Mouse (Mus musculus): Measurements from ENCODE around the gene Synrg. TPM values are rescaled to one million over a fixed set of nuclear protein-coding genes. Genes with fewer than 3 reads are reported as not detected.

The Synrg gene
- total RNA-seq, 4 experiments from 2014 or later: 49.3 to 73.8 (median 63.4) TPM

DNA sequence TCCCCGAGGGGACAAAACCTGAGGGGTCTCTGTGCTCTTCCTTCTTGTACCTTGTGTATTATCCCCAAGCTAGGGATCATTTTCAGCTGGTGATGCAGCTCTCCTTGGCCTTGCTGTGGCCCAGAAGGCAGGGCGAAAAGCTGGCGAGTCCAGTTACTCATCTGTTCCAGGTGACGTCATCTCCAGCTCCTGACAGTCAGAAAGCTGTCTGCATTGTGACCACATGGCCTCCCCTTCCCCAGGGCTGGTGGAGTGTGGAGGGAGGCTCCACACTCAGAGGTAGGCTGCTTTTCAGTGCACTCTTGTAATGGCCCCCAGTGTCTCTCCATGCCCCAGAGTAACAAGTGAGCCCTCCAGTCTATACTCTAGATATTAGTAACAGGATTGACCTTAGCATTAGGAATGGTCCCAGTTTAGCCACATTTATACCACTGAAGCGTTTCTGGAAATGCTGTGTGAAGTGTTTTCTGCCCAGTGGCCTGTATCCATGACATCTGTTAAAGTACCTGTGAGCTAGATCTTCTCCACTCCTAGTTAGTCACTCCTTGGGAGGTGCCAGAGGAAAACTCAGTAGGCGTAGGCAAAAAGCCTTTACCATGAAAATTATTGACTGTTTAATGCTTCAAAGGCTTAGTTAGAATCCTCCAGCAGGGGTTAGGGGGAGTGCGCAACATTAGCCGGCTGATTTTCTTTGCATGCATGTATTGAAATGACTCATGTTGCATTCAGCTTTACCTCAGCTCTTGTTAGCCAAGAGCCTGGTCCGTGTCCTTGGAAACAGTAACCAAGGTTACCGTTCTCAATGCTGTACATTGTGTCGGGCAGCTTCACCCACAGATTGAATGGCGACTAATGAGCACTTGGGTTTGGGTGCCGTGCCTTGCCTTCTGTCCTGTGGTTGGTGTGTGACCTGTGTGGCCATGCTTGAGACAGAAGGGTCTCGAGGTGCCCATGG lies 78.9 kb downstream of the Synrg start:
- DNase-seq: peak; percentile 75

DNA sequence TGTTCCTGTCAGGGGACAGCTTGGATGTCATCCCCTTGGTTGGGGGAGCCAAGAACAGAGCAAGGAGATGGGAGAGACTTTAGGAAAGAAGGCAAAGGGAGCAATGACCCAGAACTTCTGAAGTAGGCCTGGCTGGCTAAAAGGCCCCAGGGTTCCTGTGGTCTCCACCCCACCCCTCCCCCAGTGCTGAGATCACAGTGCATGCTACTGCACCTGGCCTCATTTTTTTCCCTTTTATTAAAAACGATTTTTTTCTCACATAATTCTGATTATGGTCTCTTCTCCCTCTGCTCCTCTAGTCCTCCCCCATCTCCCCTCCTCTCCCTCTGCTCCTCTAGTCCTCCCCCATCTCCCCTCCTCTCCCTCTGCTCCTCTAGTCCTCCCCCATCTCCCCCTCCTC lies 80.8 kb downstream of the Synrg start:
- DNase-seq: no peak

DNA sequence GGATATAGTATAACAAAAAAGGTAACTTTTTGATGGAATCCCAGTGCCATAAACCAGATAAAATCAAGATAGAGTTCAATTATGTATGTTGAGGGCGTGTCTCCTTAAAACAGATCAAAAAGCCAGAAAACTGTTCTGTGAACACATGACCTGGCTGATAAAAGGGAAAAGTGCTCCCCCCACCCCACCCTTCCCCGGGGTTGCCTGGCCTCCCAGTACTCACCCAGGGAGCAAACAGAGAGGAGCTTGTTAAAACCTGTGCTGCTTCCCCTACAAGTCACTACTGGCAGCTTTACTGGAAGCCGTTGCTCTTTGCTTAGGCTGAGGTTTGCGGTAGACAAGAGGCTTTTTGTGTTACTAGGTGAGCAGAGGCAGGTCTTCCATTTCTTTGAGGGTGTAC lies 83.0 kb downstream of the Synrg start:
- DNase-seq: no peak

DNA sequence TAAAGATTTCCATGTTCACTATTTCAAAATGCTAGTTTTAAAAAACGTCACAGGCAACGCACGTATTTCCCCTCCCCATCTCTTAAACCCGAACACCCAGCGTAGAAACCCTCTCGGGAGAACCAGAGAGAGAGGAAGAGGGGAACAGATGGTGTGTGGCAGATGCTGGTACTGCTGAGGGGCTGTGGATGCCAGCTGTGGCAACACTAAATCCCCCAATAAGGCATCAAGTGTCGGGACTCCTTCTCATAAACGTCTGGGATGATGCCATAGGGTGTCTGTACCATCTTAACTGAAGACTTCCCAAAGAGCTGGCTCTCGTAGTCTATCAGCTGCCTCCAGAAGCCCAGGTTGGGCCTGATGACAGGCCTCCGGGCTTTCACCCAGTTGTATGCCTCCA lies 84.2 kb downstream of the Synrg start:
- no peak for DNase-seq

DNA sequence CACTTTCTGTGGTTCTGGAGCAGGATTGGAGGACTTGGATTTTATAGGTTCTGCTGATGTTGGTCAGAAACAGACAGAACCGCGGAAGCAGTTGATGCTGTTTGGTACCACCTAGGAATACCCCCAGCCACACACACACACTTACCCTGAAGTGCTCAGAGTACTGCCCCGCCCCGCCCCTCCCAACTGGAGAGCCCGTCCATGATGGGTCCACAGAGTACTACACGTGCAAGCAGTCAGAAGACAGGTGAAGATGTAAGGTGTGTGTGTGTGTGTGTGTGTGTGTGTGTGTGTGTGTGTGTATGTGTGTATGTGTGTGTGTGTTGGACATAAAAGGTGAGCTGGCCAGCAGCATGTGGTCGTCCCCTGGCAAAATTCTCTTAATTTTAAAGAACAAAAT lies 88.8 kb downstream of the Synrg start:
- DNase-seq: no peak

DNA sequence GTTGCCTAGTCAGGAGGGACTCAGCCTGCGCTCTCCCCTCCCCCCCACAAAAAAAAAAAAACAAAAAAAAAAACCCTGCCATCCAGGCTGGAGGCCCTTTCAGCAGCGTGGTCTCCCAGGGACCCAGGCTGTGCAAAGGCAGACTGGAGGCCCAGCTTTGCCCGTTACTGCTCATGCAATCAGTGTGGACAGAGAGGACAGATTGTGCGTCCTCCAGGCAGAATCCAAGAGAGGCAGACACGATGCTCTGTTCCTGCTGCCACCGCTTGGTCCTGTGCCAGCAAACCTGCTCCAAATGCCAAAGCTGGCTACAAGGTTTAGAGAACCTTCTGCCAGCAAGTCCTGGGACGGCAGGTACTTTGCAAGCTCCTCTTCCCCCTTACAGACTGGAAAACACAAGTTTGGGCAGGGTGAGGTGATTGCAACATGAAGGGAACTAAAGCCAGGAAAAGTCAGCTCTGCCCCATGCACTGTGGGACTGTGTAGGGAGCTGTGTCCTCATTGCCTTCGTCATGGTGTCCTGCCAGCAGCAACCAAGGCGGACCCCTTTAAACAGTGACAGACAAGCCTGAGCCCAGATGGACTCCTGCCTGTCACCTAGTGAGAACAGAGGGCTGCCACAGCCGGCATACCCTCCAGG lies 89.4 kb downstream of the Synrg start:
- DNase-seq: no peak

DNA sequence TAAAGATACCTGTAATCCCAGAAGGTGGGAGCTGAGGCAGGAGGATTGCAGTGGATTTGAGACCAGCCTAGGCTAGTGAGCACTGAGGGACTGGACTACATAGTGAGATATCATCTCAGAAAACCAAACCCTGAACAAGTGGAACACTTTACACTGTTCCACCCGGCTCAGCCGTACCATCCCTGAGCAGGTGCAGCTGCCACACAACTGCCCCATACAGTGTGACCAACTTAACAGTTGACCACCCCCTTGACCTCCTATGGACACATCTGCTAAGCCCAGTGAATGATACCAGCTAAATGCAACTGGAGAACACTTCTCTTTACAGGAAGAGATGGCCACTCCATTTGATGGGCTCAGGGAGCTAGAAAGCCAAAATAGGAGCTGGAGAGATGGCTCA lies 93.2 kb downstream of the Synrg start:
- DNase-seq: no peak

- no peak for DNase-seq
Observed at GRCm38 (mm10) chr11:84059784-84060183, 95.6 kb downstream of the Synrg start.

GRCm38 (mm10) chr11:84060635-84061034 lies 96.4 kb downstream of the Synrg start:
- no peak for DNase-seq

DNA sequence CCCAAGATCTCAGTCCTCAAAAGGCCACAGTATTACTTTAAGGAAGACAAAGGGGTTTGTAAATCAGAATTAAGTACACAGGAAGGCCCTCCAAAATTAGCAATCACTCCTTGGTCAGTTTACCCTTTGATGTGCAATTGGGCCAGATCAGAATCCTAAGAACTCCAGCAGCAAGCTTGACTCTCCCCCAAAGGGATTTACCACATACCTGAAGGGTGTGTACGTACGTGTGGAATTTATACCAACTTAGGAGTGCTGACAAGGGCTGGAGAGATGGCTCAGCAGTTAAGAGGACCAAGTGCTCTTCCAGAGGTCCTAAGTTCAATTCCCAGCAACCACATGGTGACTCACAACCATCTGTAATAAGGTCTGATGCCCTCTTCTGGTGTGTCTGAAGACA lies 97.7 kb downstream of the Synrg start:
- DNase-seq: no peak

GRCm38 (mm10) chr11:84062805-84063204 lies 98.6 kb downstream of the Synrg start:
- no peak for DNase-seq

- DNase-seq: no peak
Observed at GRCm38 (mm10) chr11:84063631-84064209, 99.5 kb downstream of the Synrg start.

- DNase-seq: no peak
Observed at GRCm38 (mm10) chr11:84066071-84066481, 101.8 kb downstream of the Synrg start.

- DNase-seq: peak; percentile 77
Observed at GRCm38 (mm10) chr11:84066927-84067645, 102.9 kb downstream of the Synrg start.

DNA sequence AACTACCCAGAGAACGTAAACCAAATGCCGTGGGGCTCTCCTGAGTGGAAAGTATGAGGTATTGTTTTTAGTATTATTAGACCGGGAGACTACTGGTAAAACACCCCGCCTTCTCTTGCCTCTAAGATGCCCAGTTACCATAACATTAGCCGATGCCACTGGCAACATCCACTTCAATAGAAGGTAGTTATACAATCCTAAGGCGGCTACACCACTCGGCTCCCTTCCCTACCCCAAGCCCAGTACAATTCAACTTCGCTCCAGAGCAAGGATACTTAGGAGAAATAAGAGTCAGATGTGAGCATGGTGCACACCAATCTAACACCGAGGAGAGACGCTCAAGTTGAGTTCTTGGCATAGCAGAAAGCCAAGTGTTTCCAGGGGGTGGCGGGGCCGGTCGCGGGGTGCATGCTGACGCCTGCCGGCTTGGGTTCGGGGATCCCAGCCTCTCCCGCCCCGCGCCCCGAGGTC lies 103.5 kb downstream of the Synrg start:
- DNase-seq: no peak

DNA sequence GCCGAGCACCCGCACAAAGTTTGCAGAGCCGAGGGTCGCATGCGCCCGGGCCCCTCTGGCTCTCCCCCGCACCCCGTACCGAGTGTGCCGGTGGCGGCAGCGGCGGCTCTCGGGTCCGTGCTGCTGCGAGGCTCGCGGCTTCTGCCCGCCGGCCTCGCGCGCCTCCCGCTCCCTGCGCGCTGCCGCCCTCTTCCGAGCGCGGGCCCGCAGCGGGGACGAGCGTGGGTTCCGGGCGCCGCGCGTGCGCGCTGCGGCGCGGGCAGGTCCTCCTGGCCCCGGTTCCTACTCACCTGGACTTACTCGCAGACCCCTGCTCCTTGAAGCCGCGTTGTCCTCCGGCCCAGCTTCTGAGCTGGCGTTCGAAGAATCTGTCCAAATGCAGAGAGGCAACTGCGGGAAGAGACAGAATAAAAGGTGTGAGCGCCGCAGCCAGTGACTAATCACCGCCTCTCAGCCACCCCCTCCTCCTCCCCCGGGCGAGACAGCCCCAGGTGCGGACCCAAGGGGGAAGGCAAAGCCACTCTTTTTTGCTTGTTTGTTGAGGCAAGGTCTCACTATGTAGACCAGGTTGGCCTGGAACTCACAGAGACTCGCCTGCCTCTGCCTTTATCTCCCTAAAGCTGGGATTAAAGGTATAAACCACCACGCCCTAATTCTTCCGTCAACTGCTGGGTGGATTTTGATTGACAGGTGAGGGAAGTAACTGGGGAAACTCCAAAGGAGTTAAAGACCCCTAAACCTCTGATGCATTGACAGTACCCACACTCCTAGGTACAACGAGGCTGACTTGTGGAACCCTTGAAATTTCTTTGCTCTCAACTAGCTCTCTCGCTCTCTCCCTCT lies 104.2 kb downstream of the Synrg start:
- peak; percentile 27 for DNase-seq

DNA sequence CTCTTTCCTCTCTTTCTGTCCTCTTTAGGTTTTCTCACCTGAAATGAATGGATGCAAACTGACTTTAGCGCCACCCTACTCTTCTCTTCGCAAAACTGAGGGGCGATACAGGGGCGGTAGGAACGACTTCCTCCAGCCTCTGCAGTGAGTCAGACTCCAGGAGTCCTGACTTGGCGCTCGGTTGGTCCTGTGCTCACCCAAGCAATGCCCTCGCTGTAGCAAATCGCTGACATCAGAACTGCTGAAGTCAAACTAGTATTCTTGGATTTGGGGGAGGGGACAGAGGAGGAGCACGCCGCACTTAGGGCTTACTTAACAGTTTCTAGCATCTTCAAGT lies 104.8 kb downstream of the Synrg start, which contains the start of gene Dusp14:
Gene Dusp14 (minus strand): TSS at position 228 of the 337 bp plus-strand sequence.
- DNase-seq: no peak

DNA sequence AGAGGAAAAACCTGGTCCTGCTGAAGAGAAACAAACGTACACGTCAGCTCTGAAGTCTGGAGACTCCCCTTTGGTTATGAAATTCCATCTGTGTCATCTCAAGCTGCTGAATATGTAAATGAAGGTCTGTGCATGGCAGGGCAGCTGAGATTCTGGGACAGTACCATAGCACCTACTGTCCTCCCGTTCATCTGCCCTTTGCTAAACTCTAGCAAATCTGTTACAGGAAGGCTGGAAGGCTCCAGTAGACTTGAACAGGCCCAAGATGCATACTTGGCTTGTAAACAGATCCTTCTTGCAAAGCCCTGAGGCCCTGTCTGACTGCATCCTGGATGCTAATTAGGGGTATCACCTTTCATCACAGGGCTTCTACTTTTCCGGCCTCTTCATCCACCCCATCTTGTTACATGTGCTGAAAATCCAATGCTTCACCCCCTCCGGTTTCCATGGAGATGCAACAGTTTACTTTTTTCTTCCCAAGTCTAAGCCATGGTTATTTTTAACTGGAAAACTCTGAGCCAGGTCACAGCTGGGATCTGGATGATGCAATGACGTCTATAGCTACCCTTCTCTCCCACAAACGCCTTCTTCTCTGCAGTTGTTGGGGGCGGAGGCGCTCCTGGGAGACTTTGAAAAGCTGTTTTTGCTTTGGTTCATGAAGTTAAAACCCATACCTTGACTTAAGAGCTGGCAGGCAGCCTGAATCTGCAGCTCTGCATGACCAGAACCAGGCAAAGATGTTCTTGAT lies 108.8 kb downstream of the Synrg start:
- no peak for DNase-seq

GRCm38 (mm10) chr11:84073816-84074764 lies 109.9 kb downstream of the Synrg start:
- DNase-seq: no peak

- DNase-seq: no peak
Observed at GRCm38 (mm10) chr11:84077008-84077407, 112.8 kb downstream of the Synrg start.
